Mouse (Mus musculus): Measurements from ENCODE around the gene Rln1.
A peak's percentile ranks its signal among the peaks of the same experiment; 100 is the strongest.

The Rln1 gene

GRCm38 (mm10) chr19:29361468-29362130 lies 27.1 kb upstream of the Rln1 start:
- peak; percentile 95 for DNase-seq (ENCODE audit: low spot score)

DNA sequence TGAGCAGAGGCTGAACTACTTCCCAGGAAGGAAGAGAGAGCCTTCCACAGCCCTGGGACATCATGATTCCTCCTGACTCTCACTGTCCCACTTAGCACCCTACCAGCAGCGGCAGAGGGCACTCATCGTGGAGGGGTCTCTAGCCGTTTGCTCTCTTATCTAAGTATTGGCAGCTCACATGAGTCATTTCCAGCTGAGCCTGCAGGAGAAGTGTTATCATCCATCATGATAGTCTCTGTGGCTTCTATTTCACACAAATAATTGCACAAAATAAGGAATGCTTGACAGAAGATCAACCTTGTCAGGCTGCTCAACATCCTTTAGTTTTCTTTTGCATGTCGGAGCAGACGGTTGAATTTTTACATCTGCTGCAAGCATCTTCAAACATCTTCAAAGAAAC lies 25.8 kb upstream of the Rln1 start:
- DNase-seq (ENCODE audit: low spot score), result no peak

DNA sequence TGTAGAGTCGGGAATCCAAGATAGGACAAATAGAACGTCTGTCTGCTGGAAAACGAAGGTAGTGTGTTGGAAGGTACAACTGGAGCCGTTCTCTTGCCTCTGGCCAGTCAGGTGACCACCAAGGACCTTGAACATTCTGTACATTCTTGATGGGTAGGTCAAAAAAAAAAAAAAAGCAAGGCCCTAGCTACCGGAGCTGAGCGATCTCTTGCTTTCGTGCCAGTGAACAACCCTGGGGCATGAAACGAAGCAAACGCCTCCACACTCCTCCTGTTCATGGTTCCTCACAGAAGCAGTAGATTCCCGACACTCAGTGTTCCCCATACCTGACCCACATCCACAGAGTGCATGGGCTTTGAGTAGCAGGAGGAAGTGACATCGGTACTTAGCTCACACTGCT lies 21.8 kb upstream of the Rln1 start:
- DNase-seq (ENCODE audit: low spot score), result no peak

DNA sequence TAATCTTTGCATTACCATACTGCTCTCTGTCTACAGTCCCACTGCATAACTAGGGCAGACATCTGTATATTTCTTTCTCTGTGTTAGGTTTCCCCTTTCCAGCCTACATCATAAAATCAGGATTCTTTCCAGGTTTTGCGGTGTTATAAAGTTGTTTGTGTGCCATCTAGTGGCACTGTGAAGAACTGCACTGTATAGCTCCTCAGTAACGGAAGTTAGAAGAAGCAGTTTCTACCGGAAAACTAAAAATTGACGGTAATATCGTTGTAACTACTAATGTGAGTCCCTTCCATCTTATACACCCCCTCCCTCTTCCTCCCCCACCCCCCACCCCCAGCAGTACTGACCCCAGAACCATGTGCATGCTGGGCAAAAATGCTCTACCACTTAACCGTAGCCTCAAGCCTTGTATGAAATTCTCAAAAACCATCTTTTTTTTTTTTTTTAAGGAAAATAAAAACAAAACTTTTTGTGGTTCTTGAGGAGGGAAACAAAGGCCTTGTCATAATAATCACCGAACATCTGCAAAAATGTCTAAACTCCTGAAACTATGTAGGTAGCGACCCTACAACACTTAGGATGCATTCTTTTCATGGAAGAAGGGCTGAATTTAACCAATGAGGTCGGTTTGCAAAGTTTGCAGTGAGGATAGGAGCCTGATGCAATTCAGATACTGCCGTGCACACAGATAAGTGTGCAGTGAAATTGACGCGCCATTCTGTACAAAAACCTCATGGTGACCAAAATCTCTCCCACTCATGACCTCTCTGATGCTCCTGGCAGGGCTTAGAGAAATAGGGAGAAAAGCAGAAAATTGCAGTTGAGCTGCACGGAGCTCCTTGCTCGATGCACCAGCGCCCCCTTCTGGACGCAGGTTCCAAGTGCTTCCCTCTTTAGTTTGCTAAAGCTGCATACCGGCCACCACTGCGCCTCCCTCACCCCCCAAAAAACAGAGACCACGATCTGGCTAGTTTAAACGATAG lies 20.7 kb upstream of the Rln1 start:
- peak; percentile 86 for DNase-seq (ENCODE audit: low spot score)

GRCm38 (mm10) chr19:29350991-29351390 lies 16.5 kb upstream of the Rln1 start:
- DNase-seq (ENCODE audit: low spot score), result no peak

DNA sequence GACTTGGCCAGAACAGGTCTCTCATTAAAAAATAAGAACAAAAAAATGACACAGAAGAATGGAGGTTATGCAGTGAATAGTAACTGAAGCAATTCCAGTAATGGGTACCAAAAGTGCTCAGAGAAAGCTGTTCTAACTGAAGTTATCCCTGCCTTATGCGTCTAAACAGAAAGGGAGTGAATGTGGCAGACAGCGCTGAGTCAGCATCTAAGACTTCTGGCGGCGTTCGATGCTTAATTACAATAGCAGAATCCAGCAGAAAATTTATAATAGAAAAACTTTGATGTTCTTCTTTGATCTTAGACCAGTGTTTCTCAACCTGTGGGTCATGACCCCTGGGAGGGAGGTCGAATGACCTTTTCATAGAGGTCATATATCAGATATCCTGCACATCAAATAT lies 11.2 kb upstream of the Rln1 start:
- DNase-seq (ENCODE audit: low spot score), result no peak

GRCm38 (mm10) chr19:29344868-29345267 lies 10.4 kb upstream of the Rln1 start:
- no peak for DNase-seq (ENCODE audit: low spot score)

DNA sequence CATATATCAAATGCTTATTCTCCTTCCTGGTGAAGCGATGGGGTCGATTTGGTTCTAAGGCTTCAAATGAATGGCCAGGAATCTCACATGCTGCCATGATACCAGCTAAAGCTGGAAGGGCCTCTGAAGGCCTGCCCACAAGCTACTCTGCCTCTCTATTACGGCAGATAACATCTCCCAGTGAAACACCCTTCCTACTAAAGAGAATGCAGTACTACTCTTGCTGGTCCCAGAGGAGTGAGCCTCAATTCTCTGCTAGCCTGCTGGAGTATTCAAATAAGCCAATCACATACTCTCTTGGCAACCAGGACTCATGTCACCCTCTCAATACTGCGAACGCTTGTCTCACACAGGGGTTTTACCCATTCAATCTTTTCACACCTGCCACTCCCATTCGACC lies 7.8 kb upstream of the Rln1 start:
- DNase-seq (ENCODE audit: low spot score), result no peak

DNA sequence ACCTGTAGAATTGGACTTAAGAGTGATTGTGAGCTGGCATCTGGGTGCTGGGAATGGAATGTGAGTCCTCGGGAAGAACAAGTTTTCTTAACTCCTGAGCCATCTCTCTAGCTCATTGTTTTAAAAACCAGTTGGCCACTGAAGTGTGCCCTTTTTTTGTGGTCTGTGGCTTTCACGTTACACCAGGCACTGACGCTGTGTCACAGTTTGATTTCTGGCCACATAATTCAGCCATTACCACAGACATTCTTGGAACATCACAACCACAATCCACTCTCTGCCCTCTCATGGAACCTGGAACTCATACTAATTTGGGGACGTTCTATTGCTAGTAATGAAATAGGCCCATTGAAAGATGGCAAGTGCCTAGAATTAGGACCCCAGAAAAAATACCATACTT lies 6.6 kb upstream of the Rln1 start:
- DNase-seq (ENCODE audit: low spot score), result no peak

- DNase-seq (ENCODE audit: low spot score), result no peak
Observed at GRCm38 (mm10) chr19:29336624-29337023, 2.2 kb upstream of the Rln1 start.

DNA sequence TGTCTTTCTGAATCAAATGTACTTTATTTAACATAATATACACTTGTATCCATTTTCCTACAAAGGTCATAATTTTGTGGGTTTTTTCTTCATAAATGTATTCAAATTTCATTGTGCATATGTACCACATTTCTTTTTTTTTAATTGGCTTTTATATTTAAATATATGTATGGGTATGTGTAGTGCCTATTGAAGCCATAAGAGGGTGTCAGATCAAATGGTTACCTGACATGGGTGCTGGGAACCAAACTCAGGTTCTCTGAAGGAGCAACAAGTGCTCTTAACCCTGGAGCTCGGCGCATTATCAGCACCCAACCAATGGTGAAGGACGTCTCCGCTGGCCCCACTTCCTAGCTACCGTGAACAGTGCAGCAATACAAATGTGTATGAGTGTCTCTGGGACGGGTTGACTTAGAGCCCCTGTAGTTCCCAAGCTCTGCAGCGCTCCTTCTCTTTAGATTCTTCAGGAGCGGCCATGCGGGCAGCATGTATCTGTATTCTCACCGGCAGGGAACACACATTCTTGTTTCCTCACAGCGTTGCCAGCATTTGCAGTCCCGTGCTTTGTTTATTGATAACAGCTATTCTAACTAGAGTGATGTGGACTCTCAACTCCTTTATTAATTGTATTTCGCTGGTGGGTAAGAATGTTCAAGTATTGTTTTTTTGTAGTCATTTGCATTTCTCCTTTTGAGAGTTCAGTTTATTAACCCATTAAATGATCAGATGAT lies 7.5 kb downstream of the Rln1 start:
- no peak for DNase-seq (ENCODE audit: low spot score)

DNA sequence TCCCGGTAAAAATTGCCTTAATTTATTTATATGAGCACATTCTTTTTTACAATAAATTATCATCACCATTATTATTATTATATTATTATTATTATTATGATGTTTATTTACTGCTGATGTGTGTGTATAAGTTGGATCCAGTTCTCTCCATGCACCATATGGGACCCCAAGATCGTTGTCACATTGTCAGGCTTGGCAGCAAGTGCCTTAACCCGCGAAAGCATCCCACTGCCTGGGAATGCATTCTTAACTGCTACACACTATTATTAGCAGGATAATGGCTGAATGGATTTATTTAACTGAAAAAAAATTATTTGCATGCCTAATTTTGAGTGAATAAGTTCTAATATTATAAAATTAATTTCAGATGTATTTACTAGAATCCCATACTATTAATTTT lies 8.1 kb downstream of the Rln1 start:
- DNase-seq (ENCODE audit: low spot score), result no peak

GRCm38 (mm10) chr19:29325852-29326180 lies 8.7 kb downstream of the Rln1 start:
- no peak for DNase-seq (ENCODE audit: low spot score)

DNA sequence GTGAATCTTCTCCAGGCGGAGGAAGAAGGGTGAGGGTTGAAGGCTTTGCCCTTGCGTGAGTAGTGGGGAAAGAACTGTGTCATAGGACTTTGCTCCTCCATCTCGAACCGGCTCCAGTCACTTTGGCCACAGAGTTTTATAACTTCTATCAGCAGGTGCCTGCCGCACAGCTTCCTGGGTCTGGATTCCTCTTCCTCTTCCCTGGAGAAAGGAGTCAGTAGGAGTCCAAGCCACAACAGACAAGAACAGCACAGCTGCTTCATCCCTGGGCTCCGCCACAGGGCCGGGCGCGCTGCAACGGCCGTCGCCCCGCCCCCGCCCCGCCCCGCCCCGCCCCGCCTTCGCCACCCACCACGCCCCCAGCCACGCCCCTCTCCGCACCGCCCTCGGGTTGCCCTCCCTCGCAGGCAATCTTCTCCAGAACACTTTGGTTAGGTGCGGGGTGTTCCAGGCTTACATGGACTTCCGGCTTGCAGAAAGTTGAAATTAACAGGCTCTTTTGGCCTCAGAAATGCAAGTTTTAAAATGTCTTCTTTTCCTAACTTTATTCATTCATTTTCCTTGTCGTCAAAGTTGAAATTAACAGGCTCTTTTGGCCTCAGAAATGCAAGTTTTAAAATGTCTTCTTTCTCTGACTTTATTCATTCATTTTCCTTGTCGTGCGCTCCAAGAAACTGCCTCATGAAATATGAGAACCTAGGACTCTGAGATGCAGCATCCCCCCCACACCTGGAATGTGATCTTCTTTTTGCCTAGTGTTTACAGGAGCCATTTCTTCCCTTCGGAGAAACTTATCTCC lies 9.2 kb downstream of the Rln1 start, which contains the start of gene Insl6:
Insl6 (minus strand) TSS at position 304 of the 799 bp plus-strand sequence.
- peak; percentile 63 for DNase-seq (ENCODE audit: low spot score)

DNA sequence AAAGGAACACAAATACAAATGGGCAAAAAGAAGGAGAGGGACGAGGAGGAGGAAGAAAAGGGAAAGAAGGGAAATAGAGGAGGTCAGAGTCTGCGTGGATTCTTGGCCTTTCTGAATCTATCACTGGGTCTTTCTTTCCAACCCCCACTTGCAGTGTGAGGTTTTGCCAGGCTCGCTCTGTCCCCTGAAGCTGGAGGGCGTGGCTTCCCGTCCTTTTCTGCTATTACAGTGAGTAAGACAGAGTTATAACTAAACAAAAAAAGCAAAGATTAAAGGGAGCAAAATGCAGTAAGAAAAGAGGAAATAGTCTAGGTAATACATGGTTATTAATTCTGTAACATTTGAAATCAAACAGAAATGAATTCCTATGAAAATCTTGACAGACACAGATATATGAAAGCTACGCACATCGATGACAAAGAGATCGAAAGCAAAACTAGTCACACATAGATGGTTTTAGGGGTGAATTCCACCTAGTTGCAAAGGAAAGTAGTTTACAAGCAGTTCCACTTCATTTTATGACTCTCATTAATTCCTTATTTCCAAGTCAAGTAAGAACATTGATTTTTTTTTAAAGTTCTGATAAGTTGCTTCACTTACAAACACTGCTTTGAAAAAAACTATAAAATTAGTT lies 10.9 kb downstream of the Rln1 start:
- no peak for DNase-seq (ENCODE audit: low spot score)

DNA sequence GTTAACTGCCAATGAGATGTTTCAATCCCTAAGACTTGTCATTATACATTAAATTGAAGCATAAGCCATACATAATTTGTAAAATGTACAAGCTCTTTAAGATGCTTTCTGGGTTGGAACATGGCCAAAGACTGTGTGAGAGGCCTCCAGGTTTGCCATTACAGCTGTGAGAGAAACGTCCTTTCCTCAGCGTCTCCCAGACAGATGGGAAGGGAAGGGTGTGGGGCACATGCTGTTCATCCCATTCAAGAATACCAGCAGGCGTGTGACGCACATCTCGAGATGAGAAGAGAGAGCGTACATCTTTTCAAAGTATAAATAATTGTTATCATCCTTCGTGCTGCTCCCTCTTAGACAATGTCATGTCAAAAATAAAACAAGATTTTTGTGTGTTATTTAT lies 21.8 kb downstream of the Rln1 start:
- no peak for DNase-seq (ENCODE audit: low spot score)

GRCm38 (mm10) chr19:29311791-29312190 lies 22.7 kb downstream of the Rln1 start:
- DNase-seq (ENCODE audit: low spot score), result no peak

DNA sequence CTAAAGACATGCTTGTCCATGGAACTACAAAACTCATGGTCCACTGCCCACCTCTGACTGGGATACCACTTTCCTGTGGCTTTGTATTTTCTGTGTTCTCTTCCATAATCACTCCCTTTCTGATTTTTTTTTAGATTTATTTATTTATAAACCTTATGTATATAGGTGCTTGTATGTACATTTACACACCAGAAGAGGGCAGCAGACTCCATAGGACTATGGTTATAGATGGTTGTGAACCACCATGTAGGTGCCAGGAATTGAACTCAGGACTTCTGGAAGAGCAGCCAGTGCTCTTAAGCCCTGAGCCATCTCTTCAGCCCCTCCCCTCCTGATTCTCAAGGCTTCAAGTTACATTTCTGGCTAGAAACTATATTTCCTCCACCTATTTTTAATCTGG lies 25.6 kb downstream of the Rln1 start:
- DNase-seq (ENCODE audit: low spot score), result no peak

- no peak for DNase-seq (ENCODE audit: low spot score)
Observed at GRCm38 (mm10) chr19:29302119-29302518, 32.4 kb downstream of the Rln1 start.

GRCm38 (mm10) chr19:29300919-29301318 lies 33.6 kb downstream of the Rln1 start:
- no peak for DNase-seq (ENCODE audit: low spot score)

DNA sequence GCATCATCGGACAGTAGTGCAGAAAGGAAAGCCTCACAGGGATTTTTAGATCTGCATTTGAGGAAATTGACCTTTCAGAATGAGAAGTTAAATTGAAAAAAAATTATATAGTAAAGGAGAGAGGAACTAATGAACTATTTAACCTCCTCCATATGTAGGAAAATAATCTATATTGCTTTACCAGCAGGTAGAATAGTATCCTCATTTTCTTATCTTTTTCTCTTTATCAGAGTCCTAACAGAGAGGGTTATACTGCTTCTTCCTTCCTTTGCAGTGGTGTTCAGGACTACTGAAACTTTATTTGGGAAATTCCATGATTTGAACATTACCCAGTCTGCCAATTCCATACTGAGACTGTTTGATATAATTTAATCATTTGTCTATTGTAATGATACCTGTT lies 37.1 kb downstream of the Rln1 start:
- no peak for DNase-seq (ENCODE audit: low spot score)

Data from lung, postnatal 25 days (tissue).